Mouse (Mus musculus): ENCODE measurements around the gene Sh3bgrl2. TPM values are rescaled to one million over a fixed set of nuclear protein-coding genes. Genes with fewer than 3 reads are reported as not detected.

Sh3bgrl2 gene
- total RNA-seq, 1 experiment = 13.3 TPM

GRCm38 (mm10) chr9:83625085-83625484 lies 77.0 kb downstream of the Sh3bgrl2 start:
- Histone ChIP-seq H3K36me3 (ENCODE audit: control insufficient read depth, insufficient read depth, low read length, poor library complexity, severe bottlenecking) (no peaks in the 10 kb centered on the region), H3K27ac (ENCODE audit: insufficient read depth, low read depth, low read length, poor library complexity, severe bottlenecking) (no peak overlapping the region), H3K9ac (ENCODE audit: insufficient read depth, low read depth, low read length, poor library complexity, severe bottlenecking) (no peak overlapping the region), H3K4me1 (ENCODE audit: control insufficient read depth in 2 of 2, insufficient read depth in 2 of 2, low read length in 2 of 2, poor library complexity in 1 of 2) (0 out of 4 replicates have a peak, but pooled peaks cover 0 to 4% of the 10 kb centered on the region in 2 experiments), H3K4me3 (ENCODE audit: insufficient read depth in 1 of 2, low read depth in 1 of 2, low read length in 2 of 2, poor library complexity in 1 of 2, severe bottlenecking in 1 of 2) (no peak overlapping the region), H3K9me3 (ENCODE audit: control insufficient read depth, insufficient read depth, low read depth, low read length) (no peaks in the 10 kb centered on the region)
- TF ChIP-seq ZNF384 (IDR thresholded peaks at IDR 0.05; ENCODE audit: low read depth, low read length) (no peak), ZC3H11A (IDR thresholded peaks at IDR 0.05; ENCODE audit: borderline replicate concordance, low read depth, low read length) (no peak), MAFK (IDR thresholded peaks at IDR 0.05; ENCODE audit: insufficient read depth, low read depth, low read length) (no peak), HCFC1 (IDR thresholded peaks at IDR 0.05; ENCODE audit: borderline replicate concordance, insufficient read depth, low read length) (no peak), CHD2 (IDR thresholded peaks at IDR 0.05; ENCODE audit: low read depth, low read length) (no peak)
- no peak for DNase-seq (ENCODE audit: low read depth, low spot score)
- in situ Hi-C loops (cut with MboI; ENCODE audit: low sequenced_read_pairs in 2 of 2, unreplicated experiment in 2 of 2) = no loop called here

GRCm38 (mm10) chr9:83628669-83629612 lies 80.8 kb downstream of the Sh3bgrl2 start:
- TF ChIP-seq HCFC1 (IDR thresholded peaks at IDR 0.05; ENCODE audit: borderline replicate concordance, insufficient read depth, low read length) = no peak
- no peak for TF ChIP-seq ZC3H11A (IDR thresholded peaks at IDR 0.05; ENCODE audit: borderline replicate concordance, low read depth, low read length)
- TF ChIP-seq ZNF384 (IDR thresholded peaks at IDR 0.05; ENCODE audit: low read depth, low read length) = no peak
- no peak for TF ChIP-seq MAFK (IDR thresholded peaks at IDR 0.05; ENCODE audit: insufficient read depth, low read depth, low read length)
- no peak for TF ChIP-seq CHD2 (IDR thresholded peaks at IDR 0.05; ENCODE audit: low read depth, low read length)
- no peak overlapping the region for H3K4me3 ChIP-seq (ENCODE audit: insufficient read depth in 1 of 2, low read depth in 1 of 2, low read length in 2 of 2, poor library complexity in 1 of 2, severe bottlenecking in 1 of 2)

GRCm38 (mm10) chr9:83630341-83630740 lies 82.2 kb downstream of the Sh3bgrl2 start:
- DNase-seq (ENCODE audit: low read depth, low spot score) = no peak
- Histone ChIP-seq H3K4me1 (ENCODE audit: control insufficient read depth in 2 of 2, insufficient read depth in 2 of 2, low read length in 2 of 2, poor library complexity in 1 of 2) (0 out of 4 replicates have a peak, but pooled peaks cover 0 to 4% of the 10 kb centered on the region in 2 experiments), H3K9ac (ENCODE audit: insufficient read depth, low read depth, low read length, poor library complexity, severe bottlenecking) (no peak overlapping the region), H3K4me3 (ENCODE audit: insufficient read depth in 1 of 2, low read depth in 1 of 2, low read length in 2 of 2, poor library complexity in 1 of 2, severe bottlenecking in 1 of 2) (no peak overlapping the region), H3K36me3 (ENCODE audit: control insufficient read depth, insufficient read depth, low read length, poor library complexity, severe bottlenecking) (no peaks in the 10 kb centered on the region), H3K27ac (ENCODE audit: insufficient read depth, low read depth, low read length, poor library complexity, severe bottlenecking) (no peak overlapping the region), H3K9me3 (ENCODE audit: control insufficient read depth, insufficient read depth, low read depth, low read length) (no peaks in the 10 kb centered on the region)
- TF ChIP-seq ZNF384 (IDR thresholded peaks at IDR 0.05; ENCODE audit: low read depth, low read length) (no peak), CHD2 (IDR thresholded peaks at IDR 0.05; ENCODE audit: low read depth, low read length) (no peak), HCFC1 (IDR thresholded peaks at IDR 0.05; ENCODE audit: borderline replicate concordance, insufficient read depth, low read length) (no peak), ZC3H11A (IDR thresholded peaks at IDR 0.05; ENCODE audit: borderline replicate concordance, low read depth, low read length) (no peak), MAFK (IDR thresholded peaks at IDR 0.05; ENCODE audit: insufficient read depth, low read depth, low read length) (no peak)
- in situ Hi-C loops (cut with MboI; ENCODE audit: low sequenced_read_pairs in 2 of 2, unreplicated experiment in 2 of 2) = no loop called here

More at GRCm38 (mm10) chr9:83628669-83629612, 80.8 kb downstream of the Sh3bgrl2 start:
- H3K27ac ChIP-seq (ENCODE audit: insufficient read depth, low read depth, low read length, poor library complexity, severe bottlenecking) = no peak overlapping the region
- in situ Hi-C loops (cut with MboI; ENCODE audit: low sequenced_read_pairs in 2 of 2, unreplicated experiment in 2 of 2) = no loop called here
- no peak overlapping the region for H3K9ac ChIP-seq (ENCODE audit: insufficient read depth, low read depth, low read length, poor library complexity, severe bottlenecking)
- no peaks in the 10 kb centered on the region for H3K9me3 ChIP-seq (ENCODE audit: control insufficient read depth, insufficient read depth, low read depth, low read length)
- no peaks in the 10 kb centered on the region for H3K36me3 ChIP-seq (ENCODE audit: control insufficient read depth, insufficient read depth, low read length, poor library complexity, severe bottlenecking)
- no peak for DNase-seq (ENCODE audit: low read depth, low spot score)
- 0 out of 4 replicates have a peak, but pooled peaks cover 0 to 4% of the 10 kb centered on the region in 2 experiments for H3K4me1 ChIP-seq (ENCODE audit: control insufficient read depth in 2 of 2, insufficient read depth in 2 of 2, low read length in 2 of 2, poor library complexity in 1 of 2)

DNA sequence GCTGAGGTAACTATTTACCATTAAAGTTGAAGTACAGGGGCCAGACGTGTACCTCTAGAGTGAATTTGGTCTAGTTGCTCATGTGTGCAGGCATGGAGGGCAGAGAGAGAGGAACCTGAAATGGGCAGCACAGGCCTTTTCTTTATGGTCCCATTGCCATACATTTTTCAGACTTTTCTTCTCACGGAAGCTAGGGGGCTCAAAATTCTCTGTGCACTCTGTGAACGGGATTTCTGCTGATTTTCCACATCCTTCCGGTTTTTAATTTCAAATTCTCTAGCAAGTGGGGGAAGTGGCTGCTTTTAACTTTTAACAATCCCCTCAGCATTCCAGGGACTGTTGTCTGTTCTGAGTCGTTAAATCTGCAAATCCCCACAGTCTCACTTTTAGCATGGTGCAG lies 83.8 kb downstream of the Sh3bgrl2 start:
- H3K36me3 ChIP-seq (ENCODE audit: control insufficient read depth, insufficient read depth, low read length, poor library complexity, severe bottlenecking) = no peaks in the 10 kb centered on the region
- in situ Hi-C loops (cut with MboI; ENCODE audit: low sequenced_read_pairs in 2 of 2, unreplicated experiment in 2 of 2) = no loop called here
- no peak overlapping the region for H3K9ac ChIP-seq (ENCODE audit: insufficient read depth, low read depth, low read length, poor library complexity, severe bottlenecking)
- H3K4me1 ChIP-seq (ENCODE audit: control insufficient read depth in 2 of 2, insufficient read depth in 2 of 2, low read length in 2 of 2, poor library complexity in 1 of 2) = 0 out of 4 replicates have a peak, but pooled peaks cover 0 to 4% of the 10 kb centered on the region in 2 experiments
- DNase-seq (ENCODE audit: low read depth, low spot score) = no peak
- no peak overlapping the region for H3K4me3 ChIP-seq (ENCODE audit: insufficient read depth in 1 of 2, low read depth in 1 of 2, low read length in 2 of 2, poor library complexity in 1 of 2, severe bottlenecking in 1 of 2)
- H3K27ac ChIP-seq (ENCODE audit: insufficient read depth, low read depth, low read length, poor library complexity, severe bottlenecking) = no peak overlapping the region
- TF ChIP-seq ZNF384 (IDR thresholded peaks at IDR 0.05; ENCODE audit: low read depth, low read length) = no peak
- no peak for TF ChIP-seq CHD2 (IDR thresholded peaks at IDR 0.05; ENCODE audit: low read depth, low read length)
- TF ChIP-seq HCFC1 (IDR thresholded peaks at IDR 0.05; ENCODE audit: borderline replicate concordance, insufficient read depth, low read length) = no peak
- no peak for TF ChIP-seq MAFK (IDR thresholded peaks at IDR 0.05; ENCODE audit: insufficient read depth, low read depth, low read length)
- no peak for TF ChIP-seq ZC3H11A (IDR thresholded peaks at IDR 0.05; ENCODE audit: borderline replicate concordance, low read depth, low read length)
- no peaks in the 10 kb centered on the region for H3K9me3 ChIP-seq (ENCODE audit: control insufficient read depth, insufficient read depth, low read depth, low read length)
